Mouse (Mus musculus) cerebellum, adult 8-10 months (tissue): ENCODE data around the gene Ddx4.
A peak's percentile ranks its signal among the peaks of the same experiment; 100 is the strongest.

ENCODE experiments used
- DNase-seq: peaks from one replicate; pipeline ENCODE4 v3.0.0; 2022

The Ddx4 gene

GRCm38 (mm10) chr13:112652205-112652604 is at the start of gene Ddx4:
Gene Ddx4, minus strand, starts transcription at chr13:112652475.
- no peak for DNase-seq

GRCm38 (mm10) chr13:112701256-112701655 is 49.0 kb upstream of the Ddx4 start:
- DNase-seq = no peak

GRCm38 (mm10) chr13:112695526-112696240 is 43.4 kb upstream of the Ddx4 start:
- DNase-seq = no peak

GRCm38 (mm10) chr13:112692870-112693553 is 40.7 kb upstream of the Ddx4 start:
- no peak for DNase-seq

GRCm38 (mm10) chr13:112686155-112686554 is 33.9 kb upstream of the Ddx4 start:
- no peak for DNase-seq

GRCm38 (mm10) chr13:112683970-112684369 is 31.7 kb upstream of the Ddx4 start:
- no peak for DNase-seq

- no peak for DNase-seq
Measured at GRCm38 (mm10) chr13:112683312-112683711, 31.0 kb upstream of the Ddx4 start.

GRCm38 (mm10) chr13:112678154-112678553 is 25.9 kb upstream of the Ddx4 start:
- no peak for DNase-seq

GRCm38 (mm10) chr13:112673899-112674447 is 21.7 kb upstream of the Ddx4 start:
- DNase-seq = peak; percentile 53

- no peak for DNase-seq
Measured at GRCm38 (mm10) chr13:112672797-112673196, 20.5 kb upstream of the Ddx4 start.

- DNase-seq = no peak
Measured at GRCm38 (mm10) chr13:112671708-112672107, 19.4 kb upstream of the Ddx4 start.

- DNase-seq = no peak
Measured at GRCm38 (mm10) chr13:112667215-112667614, 14.9 kb upstream of the Ddx4 start.

- DNase-seq = no peak
Measured at GRCm38 (mm10) chr13:112666433-112667024, 14.3 kb upstream of the Ddx4 start.

GRCm38 (mm10) chr13:112661687-112662086 is 9.4 kb upstream of the Ddx4 start:
- no peak for DNase-seq

- DNase-seq = peak; percentile 88
Measured at GRCm38 (mm10) chr13:112660574-112661381, 8.5 kb upstream of the Ddx4 start, which contains the start of gene Slc38a9. Gene Slc38a9, plus strand, starts transcription at chr13:112660751.

- no peak for DNase-seq
Measured at GRCm38 (mm10) chr13:112659986-112660573, 7.8 kb upstream of the Ddx4 start.

GRCm38 (mm10) chr13:112651183-112651582 is 1.1 kb downstream of the Ddx4 start:
- no peak for DNase-seq

GRCm38 (mm10) chr13:112645529-112646186 is 6.6 kb downstream of the Ddx4 start:
- no peak for DNase-seq

GRCm38 (mm10) chr13:112644996-112645395 is 7.3 kb downstream of the Ddx4 start:
- no peak for DNase-seq

- DNase-seq = no peak
Measured at GRCm38 (mm10) chr13:112642897-112643296, 9.4 kb downstream of the Ddx4 start.

GRCm38 (mm10) chr13:112639111-112639510 is 13.2 kb downstream of the Ddx4 start:
- no peak for DNase-seq

- no peak for DNase-seq
Measured at GRCm38 (mm10) chr13:112636498-112636897, 15.8 kb downstream of the Ddx4 start.
